Mouse (Mus musculus): Measurements from ENCODE around the gene Cyp27b1. TPM values are rescaled to one million over a fixed set of nuclear protein-coding genes. Genes with fewer than 3 reads are reported as not detected.
A peak's percentile ranks its signal among the peaks of the same experiment; 100 is the strongest.

Cyp27b1 gene
- polyA plus RNA-seq, 1 experiment from 2014 or later = 0.09 TPM

- H3K27me3 ChIP-seq (ENCODE audit: control insufficient read depth, insufficient read depth, low read length) = peaks cover 63% of the 10 kb centered on the region
- H3K4me1 ChIP-seq (ENCODE audit: control insufficient read depth, insufficient read depth, low read length) = peaks cover 26% of the 10 kb centered on the region
Measured at GRCm38 (mm10) chr10:127078677-127079575, 30.9 kb downstream of the Cyp27b1 start.

GRCm38 (mm10) chr10:127079665-127080391 lies 31.8 kb downstream of the Cyp27b1 start:
- no peak overlapping the region for H3K27ac ChIP-seq (ENCODE audit: low read depth, low read length)
- H3K36me3 ChIP-seq (ENCODE audit: control insufficient read depth, insufficient read depth, low read length) = no peaks in the 10 kb centered on the region
- WGBS = under 1% methylated on average over 40 of the region's 70 CpGs
- peaks cover 65% of the 10 kb centered on the region for H3K27me3 ChIP-seq (ENCODE audit: control insufficient read depth, insufficient read depth, low read length)
- no peaks in the 10 kb centered on the region for H3K9me3 ChIP-seq (ENCODE audit: control insufficient read depth, low read length)
- ATAC-seq (ENCODE audit: insufficient read depth, low FRiP score, low TSS enrichment) (peak; percentile 10), DNase-seq (ENCODE audit: low spot score) (peak; percentile 50)
- H3K9ac ChIP-seq (ENCODE audit: low read length) = peak overlapping the region; percentile 72
- H3K4me3 ChIP-seq (ENCODE audit: low read depth, low read length) = peak overlapping the region; percentile 66
- peak overlapping the region; percentile 100 for H3K4me2 ChIP-seq (ENCODE audit: low read depth)
- H3K4me1 ChIP-seq (ENCODE audit: control insufficient read depth, insufficient read depth, low read length) = peaks cover 26% of the 10 kb centered on the region

More at GRCm38 (mm10) chr10:127078677-127079575, 30.9 kb downstream of the Cyp27b1 start:
- under 1% methylated on average over 32 of the region's 49 CpGs for WGBS
- Histone ChIP-seq H3K4me2 (ENCODE audit: low read depth) (peak overlapping the region; percentile 100), H3K36me3 (ENCODE audit: control insufficient read depth, insufficient read depth, low read length) (no peaks in the 10 kb centered on the region), H3K27ac (ENCODE audit: low read depth, low read length) (no peak overlapping the region), H3K9ac (ENCODE audit: low read length) (peak overlapping the region; percentile 72), H3K9me3 (ENCODE audit: control insufficient read depth, low read length) (no peaks in the 10 kb centered on the region), H3K4me3 (ENCODE audit: low read depth, low read length) (peak overlapping the region; percentile 66)
- ATAC-seq (ENCODE audit: insufficient read depth, low FRiP score, low TSS enrichment) (peak; percentile 52), DNase-seq (ENCODE audit: low spot score) (peak; percentile 66)

GRCm38 (mm10) chr10:127080901-127081780 lies 33.1 kb downstream of the Cyp27b1 start:
- 3% methylated on average over 48 of the region's 48 CpGs for WGBS
- no peak overlapping the region for H3K27ac ChIP-seq (ENCODE audit: low read depth, low read length)

GRCm38 (mm10) chr10:127081996-127082620 lies 34.1 kb downstream of the Cyp27b1 start:
- peak; percentile 39 for DNase-seq (ENCODE audit: low spot score)

More at GRCm38 (mm10) chr10:127080901-127081780, 33.1 kb downstream of the Cyp27b1 start:
- H3K4me3 ChIP-seq (ENCODE audit: low read depth, low read length) = peak overlapping the region; percentile 66
- peaks cover 26% of the 10 kb centered on the region for H3K4me1 ChIP-seq (ENCODE audit: control insufficient read depth, insufficient read depth, low read length)
- H3K9ac ChIP-seq (ENCODE audit: low read length) = peak overlapping the region; percentile 14; the same call in 1 of the 2 replicates
- DNase-seq (ENCODE audit: low spot score) (peak; percentile 30), ATAC-seq (ENCODE audit: insufficient read depth, low FRiP score, low TSS enrichment) (no peak)
- no peaks in the 10 kb centered on the region for H3K36me3 ChIP-seq (ENCODE audit: control insufficient read depth, insufficient read depth, low read length)
- peaks cover 65% of the 10 kb centered on the region for H3K27me3 ChIP-seq (ENCODE audit: control insufficient read depth, insufficient read depth, low read length)
- peak overlapping the region; percentile 100 for H3K4me2 ChIP-seq (ENCODE audit: low read depth)
- no peaks in the 10 kb centered on the region for H3K9me3 ChIP-seq (ENCODE audit: control insufficient read depth, low read length)

GRCm38 (mm10) chr10:127083292-127083914 lies 35.4 kb downstream of the Cyp27b1 start:
- Histone ChIP-seq H3K4me1 (ENCODE audit: control insufficient read depth, insufficient read depth, low read length) (peaks cover 23% of the 10 kb centered on the region), H3K27ac (ENCODE audit: low read depth, low read length) (no peak overlapping the region), H3K9me3 (ENCODE audit: control insufficient read depth, low read length) (no peaks in the 10 kb centered on the region), H3K4me2 (ENCODE audit: low read depth) (no peak overlapping the region), H3K36me3 (ENCODE audit: control insufficient read depth, insufficient read depth, low read length) (no peaks in the 10 kb centered on the region), H3K4me3 (ENCODE audit: low read depth, low read length) (no peak overlapping the region), H3K27me3 (ENCODE audit: control insufficient read depth, insufficient read depth, low read length) (peaks cover 57% of the 10 kb centered on the region), H3K9ac (ENCODE audit: low read length) (no peak overlapping the region)
- no peak for DNase-seq (ENCODE audit: low spot score)
- 38% methylated on average over 8 of the region's 8 CpGs for WGBS
- ATAC-seq (ENCODE audit: insufficient read depth, low FRiP score, low TSS enrichment) = no peak

More at GRCm38 (mm10) chr10:127081996-127082620, 34.1 kb downstream of the Cyp27b1 start:
- H3K36me3 ChIP-seq (ENCODE audit: control insufficient read depth, insufficient read depth, low read length) = no peaks in the 10 kb centered on the region
- 28% methylated on average over 8 of the region's 8 CpGs for WGBS
- no peak for ATAC-seq (ENCODE audit: insufficient read depth, low FRiP score, low TSS enrichment)
- H3K9me3 ChIP-seq (ENCODE audit: control insufficient read depth, low read length) = no peaks in the 10 kb centered on the region
- no peak overlapping the region for H3K9ac ChIP-seq (ENCODE audit: low read length)
- H3K4me3 ChIP-seq (ENCODE audit: low read depth, low read length) = peak overlapping the region; percentile 23; the same call in 1 of the 2 replicates
- no peak overlapping the region for H3K27ac ChIP-seq (ENCODE audit: low read depth, low read length)
- peak overlapping the region; percentile 44; the same call in 1 of the 2 replicates for H3K4me2 ChIP-seq (ENCODE audit: low read depth)
- H3K27me3 ChIP-seq (ENCODE audit: control insufficient read depth, insufficient read depth, low read length) = peaks cover 61% of the 10 kb centered on the region
- H3K4me1 ChIP-seq (ENCODE audit: control insufficient read depth, insufficient read depth, low read length) = peaks cover 26% of the 10 kb centered on the region

GRCm38 (mm10) chr10:127083915-127084306 lies 35.9 kb downstream of the Cyp27b1 start:
- ATAC-seq (ENCODE audit: insufficient read depth, low FRiP score, low TSS enrichment) (no peak), DNase-seq (ENCODE audit: low spot score) (no peak)
- no peak overlapping the region for H3K4me3 ChIP-seq (ENCODE audit: low read depth, low read length)
- H3K9me3 ChIP-seq (ENCODE audit: control insufficient read depth, low read length) = no peaks in the 10 kb centered on the region
- H3K9ac ChIP-seq (ENCODE audit: low read length) = no peak overlapping the region
- no peak overlapping the region for H3K27ac ChIP-seq (ENCODE audit: low read depth, low read length)
- H3K4me2 ChIP-seq (ENCODE audit: low read depth) = no peak overlapping the region
- WGBS = 47% methylated on average over 5 of the region's 5 CpGs
- peaks cover 58% of the 10 kb centered on the region for H3K27me3 ChIP-seq (ENCODE audit: control insufficient read depth, insufficient read depth, low read length)
- H3K4me1 ChIP-seq (ENCODE audit: control insufficient read depth, insufficient read depth, low read length) = peaks cover 23% of the 10 kb centered on the region
- H3K36me3 ChIP-seq (ENCODE audit: control insufficient read depth, insufficient read depth, low read length) = no peaks in the 10 kb centered on the region

- DNase-seq (ENCODE audit: low spot score) (no peak), ATAC-seq (ENCODE audit: insufficient read depth, low FRiP score, low TSS enrichment) (no peak)
- Histone ChIP-seq H3K27ac (ENCODE audit: low read depth, low read length) (no peak overlapping the region), H3K4me3 (ENCODE audit: low read depth, low read length) (no peak overlapping the region), H3K4me2 (ENCODE audit: low read depth) (no peak overlapping the region), H3K36me3 (ENCODE audit: control insufficient read depth, insufficient read depth, low read length) (no peaks in the 10 kb centered on the region), H3K9me3 (ENCODE audit: control insufficient read depth, low read length) (no peaks in the 10 kb centered on the region), H3K4me1 (ENCODE audit: control insufficient read depth, insufficient read depth, low read length) (peaks cover 13% of the 10 kb centered on the region), H3K27me3 (ENCODE audit: control insufficient read depth, insufficient read depth, low read length) (peaks cover 58% of the 10 kb centered on the region), H3K9ac (ENCODE audit: low read length) (no peak overlapping the region)
- 87% methylated on average over 9 of the region's 9 CpGs for WGBS
Measured at GRCm38 (mm10) chr10:127085052-127085451, 37.0 kb downstream of the Cyp27b1 start.
